Mouse (Mus musculus) cerebellum, adult 11-12 months (tissue): ENCODE measurements around the gene A730061H03Rik.

Experiments
- DNase-seq: peaks from one replicate; pipeline ENCODE4 v3.0.0; 2022

A730061H03Rik gene

GRCm38 (mm10) chr14:55542268-55542667 lies 17.9 kb downstream of the A730061H03Rik start:
- DNase-seq = no peak

- DNase-seq = peak; percentile 86
Measured at GRCm38 (mm10) chr14:55540787-55541321, 19.4 kb downstream of the A730061H03Rik start.

GRCm38 (mm10) chr14:55540067-55540786 lies 20.0 kb downstream of the A730061H03Rik start, which contains the start of gene Pck2:
Gene Pck2, plus strand, starts transcription at chr14:55540266.
- peak; percentile 90 for DNase-seq

GRCm38 (mm10) chr14:55536116-55536745 lies 24.0 kb downstream of the A730061H03Rik start:
- no peak for DNase-seq

- DNase-seq = no peak
Measured at GRCm38 (mm10) chr14:55527940-55528339, 32.3 kb downstream of the A730061H03Rik start.

- no peak for DNase-seq
Measured at GRCm38 (mm10) chr14:55526674-55527073, 33.5 kb downstream of the A730061H03Rik start.

GRCm38 (mm10) chr14:55524785-55525184 lies 35.4 kb downstream of the A730061H03Rik start, which contains the start of gene Nrl:
Gene Nrl, minus strand, starts transcription at chr14:55524981.
- DNase-seq = no peak

GRCm38 (mm10) chr14:55524062-55524461 lies 36.1 kb downstream of the A730061H03Rik start:
- DNase-seq = no peak

GRCm38 (mm10) chr14:55520451-55521361 lies 39.5 kb downstream of the A730061H03Rik start:
- peak; percentile 70 for DNase-seq

GRCm38 (mm10) chr14:55519604-55520003 lies 40.6 kb downstream of the A730061H03Rik start:
- no peak for DNase-seq

GRCm38 (mm10) chr14:55518897-55519296 lies 41.3 kb downstream of the A730061H03Rik start:
- no peak for DNase-seq

GRCm38 (mm10) chr14:55515846-55516245 lies 44.4 kb downstream of the A730061H03Rik start:
- no peak for DNase-seq

GRCm38 (mm10) chr14:55513927-55514326 lies 46.3 kb downstream of the A730061H03Rik start:
- DNase-seq = no peak

- DNase-seq = no peak
Measured at GRCm38 (mm10) chr14:55511037-55511436, 49.2 kb downstream of the A730061H03Rik start.

- DNase-seq = no peak
Measured at GRCm38 (mm10) chr14:55510125-55510731, 50.0 kb downstream of the A730061H03Rik start, which contains the start of gene Cpne6. Gene Cpne6, plus strand, starts transcription at chr14:55510445.
